Mouse (Mus musculus) ES-E14 (cell line): ENCODE results near the gene Zfp668.

Source experiments
- HCFC1 ChIP-seq: IDR thresholded peaks from 2 replicates; pipeline ENCODE4 v1.6.1; 2012; ENCODE audit warnings: low read length, inconsistent platforms, borderline replicate concordance; ENCODE audit not compliant: insufficient read depth
- ZC3H11A ChIP-seq: IDR thresholded peaks from 2 replicates; pipeline ENCODE4 v1.6.1; 2012; ENCODE audit warnings: low read depth, mild to moderate bottlenecking, inconsistent platforms, low read length, borderline replicate concordance

DNA sequence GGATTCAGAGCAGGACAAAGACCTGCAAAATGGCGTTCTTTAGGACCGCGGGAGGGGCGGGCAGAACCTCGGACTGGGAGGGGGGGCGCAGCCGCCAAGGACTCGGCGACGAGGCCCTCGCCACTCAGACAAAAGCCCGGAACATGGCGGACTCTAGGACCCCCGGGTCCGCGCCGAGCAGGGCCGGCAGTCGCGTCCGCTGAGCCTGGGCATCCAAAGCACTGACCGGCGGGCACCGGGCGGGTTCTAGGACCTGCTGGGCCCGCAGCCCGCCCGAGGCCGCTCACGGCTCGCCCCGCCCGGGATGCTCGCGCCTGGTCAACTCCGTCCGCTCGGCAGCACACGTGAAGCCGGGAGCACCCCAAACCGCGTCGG, 1.0 kb downstream of the Zfp668 start:
- TF ChIP-seq ZC3H11A (no peak), HCFC1 (peak; percentile 74)
